30 mouse cellular contexts compared by ENCODE assay signal in the genomic region with DNA sequence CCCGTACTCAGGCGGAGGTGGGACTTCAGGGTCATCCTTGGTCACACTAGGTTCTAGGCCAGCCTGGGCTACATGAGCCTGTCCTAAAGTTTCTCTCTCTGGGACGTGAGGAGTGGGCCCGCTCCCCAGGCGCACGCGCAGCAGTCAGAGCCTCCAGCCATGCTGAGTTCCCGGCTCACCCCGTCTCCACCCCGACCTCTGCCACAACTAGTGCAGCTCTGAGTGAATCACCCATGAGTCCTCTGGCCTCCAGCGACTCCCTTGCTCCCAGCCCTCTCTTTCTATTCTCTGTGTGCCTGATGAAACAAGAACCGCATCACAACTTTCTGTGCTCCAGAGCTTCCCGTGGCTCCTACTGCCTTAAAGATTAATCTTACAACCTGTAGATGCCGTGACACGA. TPM values are rescaled to one million over a fixed set of nuclear protein-coding genes. Genes with fewer than 3 reads are reported as not detected.
DNase-seq lines count a peak whose midpoint lies in the region; ATAC-seq lines count a peak whose summit lies in the region.
"Had no signal": no experiment of that assay in that cellular context is flagged by ENCODE, and none has a peak within 500 bp of the region (broad histone marks: within the 10 kb centered on the region; RNA-seq: fewer than 3 reads in every experiment).

No protein-coding gene starts in this region.

- no peak overlapping the region for H3K4me2 ChIP-seq in hindbrain, embryonic 13.5 days
- H3K4me2 ChIP-seq: forebrain, embryonic 13.5 days; heart, embryonic 15.5 days; intestine, embryonic 15.5 days; limb, embryonic 12.5 days; liver, embryonic 12.5 days; midbrain, embryonic 11.5 days; stomach, embryonic 15.5 days had no signal

- H3K36me3 ChIP-seq in hindbrain, embryonic 10.5 days, result no peaks in the 10 kb centered on the region
- no peaks in the 10 kb centered on the region for H3K36me3 ChIP-seq in hindbrain, embryonic 13.5 days
- H3K36me3 ChIP-seq: heart, embryonic 15.5 days; intestine, embryonic 15.5 days; limb, embryonic 12.5 days; liver, embryonic 12.5 days; stomach, embryonic 15.5 days had no signal

- 68% methylated on average over 15 of the region's 15 CpGs for WGBS in hindbrain, embryonic 10.5 days
- WGBS in hindbrain, embryonic 13.5 days, result 58% methylated on average over 15 of the region's 15 CpGs

- DNase-seq in adrenal gland, adult 2 months, result peak; percentile 76
- no peak for DNase-seq in adrenal gland, postnatal 10 days
- no peak for DNase-seq in hindbrain, embryonic 10.5 days (ENCODE audit: low spot score)
- DNase-seq in adipocyte (ENCODE audit: low spot score), result peak; percentile 45
- DNase-seq in kidney, postnatal 4 days, result no peak
- no peak for DNase-seq in lung, adult 18-20 months
- DNase-seq: cerebellum, adult 9-10 months; gastrocnemius, adult 2 months; heart, postnatal 4 days; kidney, adult 8-10 months; kidney, postnatal 10 days; lung, adult 2 months; lung, postnatal 14 days; right cerebral cortex, adult 18-20 months; thymus, adult 18-20 months; thymus, postnatal 36 days had no signal

- H3K27me3 ChIP-seq in hindbrain, embryonic 10.5 days (ENCODE audit: insufficient read depth, poor library complexity, severe bottlenecking), result peaks cover 13% of the 10 kb centered on the region
- no peaks in the 10 kb centered on the region for H3K27me3 ChIP-seq in hindbrain, embryonic 13.5 days
- H3K27me3 ChIP-seq: forebrain, embryonic 13.5 days; heart, embryonic 15.5 days; intestine, embryonic 15.5 days; limb, embryonic 12.5 days; stomach, embryonic 15.5 days had no signal

- no peak for ATAC-seq in hindbrain, embryonic 13.5 days (ENCODE audit: low FRiP score)
- ATAC-seq: forebrain, embryonic 13.5 days; hindbrain, embryonic 16.5 days; intestine, embryonic 15.5 days; liver, embryonic 12.5 days had no signal

- no peak overlapping the region for H3K4me3 ChIP-seq in hindbrain, embryonic 10.5 days
- no peak overlapping the region for H3K4me3 ChIP-seq in hindbrain, embryonic 13.5 days
- H3K4me3 ChIP-seq: erythroblast, embryonic 14.5 days; forebrain, embryonic 13.5 days; gastrocnemius, adult 2 months; heart, embryonic 15.5 days; intestine, embryonic 15.5 days; limb, embryonic 12.5 days; liver, embryonic 12.5 days; stomach, embryonic 15.5 days had no signal

- H3K27ac ChIP-seq in hindbrain, embryonic 10.5 days, result 0 out of 2 replicates have a peak overlapping the region, but pooled peaks have one; percentile 35
- no peak overlapping the region for H3K27ac ChIP-seq in hindbrain, embryonic 13.5 days
- H3K27ac ChIP-seq: forebrain, embryonic 13.5 days; gastrocnemius, adult 2 months; heart, embryonic 15.5 days; intestine, embryonic 15.5 days; limb, embryonic 12.5 days; liver, embryonic 12.5 days; stomach, embryonic 15.5 days had no signal

- no peak overlapping the region for H3K9ac ChIP-seq in hindbrain, embryonic 13.5 days
- H3K9ac ChIP-seq: forebrain, embryonic 13.5 days; heart, embryonic 15.5 days; intestine, embryonic 15.5 days; limb, embryonic 12.5 days; liver, embryonic 12.5 days; stomach, embryonic 15.5 days had no signal

- H3K4me1 ChIP-seq in hindbrain, embryonic 10.5 days (replicated peaks), result peaks cover 31% of the 10 kb centered on the region
- H3K4me1 ChIP-seq in hindbrain, embryonic 13.5 days (replicated peaks), result no peaks in the 10 kb centered on the region
- H3K4me1 ChIP-seq: forebrain, embryonic 13.5 days had no signal

- H3K9me3 ChIP-seq in hindbrain, embryonic 10.5 days, result no peaks in the 10 kb centered on the region
- H3K9me3 ChIP-seq in hindbrain, embryonic 13.5 days, result no peaks in the 10 kb centered on the region
- H3K9me3 ChIP-seq: forebrain, embryonic 13.5 days; heart, embryonic 15.5 days; intestine, embryonic 15.5 days; limb, embryonic 12.5 days; liver, embryonic 12.5 days; stomach, embryonic 15.5 days had no signal

RNA-seq across cellular contexts. Expression of a gene that starts 18.8 kb away (rescaled TPM):
- 10 to 100 TPM; 29.9 to 30.1 TPM for total RNA-seq in adrenal gland, adult 2 months (2021)
- 72.0 and 77.3 TPM in 2 replicates for polyA plus RNA-seq in adrenal gland, adult 2 months (2012; rRNA removed)
- 10 to 100 TPM; 31.2 to 33.5 TPM for total RNA-seq in adrenal gland, postnatal 10 days (2021)
- 41.2 and 43.8 TPM in 2 replicates for polyA plus RNA-seq in hindbrain, embryonic 10.5 days (2016; fragmentation: Nextera tagmentation; extraction: Ambion mirVana)
- polyA plus RNA-seq in hindbrain, embryonic 13.5 days (2015; fragmentation: Nextera tagmentation; extraction: Ambion mirVana), result 30.8 and 33.5 TPM in 2 replicates

RNA-seq across cellular contexts. Expression of a gene that starts 19.7 kb away (rescaled TPM):
- 100 to 1,000 TPM; 366 to 466 TPM for total RNA-seq in adrenal gland, adult 2 months (2021)
- polyA plus RNA-seq in adrenal gland, adult 2 months (2012; rRNA removed), result 3,420 and 4,353 TPM in 2 replicates
- total RNA-seq in adrenal gland, postnatal 10 days (2021), result 100 to 1,000 TPM; 269 to 439 TPM
- 1.1 and 1.5 TPM in 2 replicates for polyA plus RNA-seq in hindbrain, embryonic 10.5 days (2016; fragmentation: Nextera tagmentation; extraction: Ambion mirVana)
- polyA plus RNA-seq in hindbrain, embryonic 13.5 days (2015; fragmentation: Nextera tagmentation; extraction: Ambion mirVana), result 0.60 and 0.88 TPM in 2 replicates

RNA-seq across cellular contexts. Expression of a gene that starts 47.1 kb away (rescaled TPM):
- total RNA-seq in adrenal gland, adult 2 months (2021), result 10 to 100 TPM; 20.0 to 21.0 TPM
- 31.2 and 38.6 TPM in 2 replicates for polyA plus RNA-seq in adrenal gland, adult 2 months (2012; rRNA removed)
- total RNA-seq in adrenal gland, postnatal 10 days (2021), result 10 to 100 TPM; 16.4 to 17.5 TPM
- polyA plus RNA-seq in hindbrain, embryonic 10.5 days (2016; fragmentation: Nextera tagmentation; extraction: Ambion mirVana), result 4.1 and 6.7 TPM in 2 replicates
- 10.0 and 11.0 TPM in 2 replicates for polyA plus RNA-seq in hindbrain, embryonic 13.5 days (2015; fragmentation: Nextera tagmentation; extraction: Ambion mirVana)
- total RNA-seq: common myeloid progenitor, adult 5-6 weeks; megakaryocyte progenitor cell, adult 5-6 weeks; midbrain, postnatal 0 days had no signal
- polyA plus RNA-seq: erythroblast, embryonic 14.5 days; frontal cortex, adult 2 months had no signal

Comparison
In these comparisons a context has a peak if more than half of its experiments do, and no peak if none do; other contexts are left out.
1. DNase-seq: peak in adrenal gland, adult 2 months (single experiment) and adipocyte (single experiment); none in adrenal gland, postnatal 10 days (single experiment), hindbrain, embryonic 10.5 days (single experiment), kidney, postnatal 4 days (0 of 2) and lung, adult 18-20 months (0 of 2).
2. RNA of a gene that starts 19.7 kb away (polyA plus RNA-seq): 3,420 to 4,353 TPM in adrenal gland, adult 2 months; 1.1 to 1.5 TPM in hindbrain, embryonic 10.5 days and 0.60 to 0.88 TPM in hindbrain, embryonic 13.5 days; every median in the first group is over 1,000 times any median in the second.